Mouse (Mus musculus) liver, postnatal 0 days (tissue): Measurements from ENCODE around the gene Pcnx2. TPM values are rescaled to one million over a fixed set of nuclear protein-coding genes. Genes with fewer than 3 reads are reported as not detected.
A peak's percentile ranks its signal among the peaks of the same experiment; 100 is the strongest.

Experiments
- ATAC-seq: fragments of 200-750 bp; cut with Nextera tagmentation; 2 replicates; pipeline ENCODE4 v1.8.0; 2017; ENCODE audit warnings: mild to moderate bottlenecking, moderate library complexity
- DNase-seq: peaks from one replicate; pipeline ENCODE4 v3.0.0-alpha.2; 2016
- H3K27ac ChIP-seq: fragments of 300-500 bp; sonication (generic); 2 replicates; pipeline ENCODE4 v1.5.1; 2014; ENCODE audit warnings: antibody characterized with exemption, moderate library complexity, mild to moderate bottlenecking, low read depth
- H3K27me3 ChIP-seq: fragments of 300-500 bp; sonication (generic); 2 replicates; pipeline ENCODE4 v1.6.1; 2014; ENCODE audit warnings: low read length, control low read depth, mixed read lengths; ENCODE audit not compliant: insufficient read depth
- H3K36me3 ChIP-seq: fragments of 300-500 bp; sonication (generic); replicated peaks from 2 replicates; pipeline ENCODE4 v1.6.1; 2014; ENCODE audit warnings: mild to moderate bottlenecking, control low read depth, low read length, moderate library complexity, mixed read lengths; ENCODE audit not compliant: insufficient read depth
- H3K4me1 ChIP-seq: fragments of 300-500 bp; sonication (generic); 2 replicates; pipeline ENCODE4 v1.6.1; 2014; ENCODE audit warnings: antibody characterized with exemption, mild to moderate bottlenecking, control low read depth; ENCODE audit not compliant: insufficient read depth
- H3K4me2 ChIP-seq: fragments of 300-500 bp; sonication (generic); 2 replicates; pipeline ENCODE4 v1.6.1; 2014; ENCODE audit warnings: low read depth, mild to moderate bottlenecking, low read length, moderate library complexity, mixed read lengths
- H3K4me3 ChIP-seq: fragments of 300-500 bp; sonication (generic); 2 replicates; pipeline ENCODE4 v1.5.1; 2014; ENCODE audit warnings: low read depth, low read length
- H3K9ac ChIP-seq: fragments of 300-500 bp; sonication (generic); replicated peaks from 2 replicates; pipeline ENCODE4 v1.6.1; 2014; ENCODE audit warnings: mild to moderate bottlenecking, moderate library complexity
- H3K9me3 ChIP-seq: fragments of 300-500 bp; sonication (generic); 2 replicates; pipeline ENCODE4 v1.6.1; 2016; ENCODE audit warnings: mild to moderate bottlenecking, control low read depth, low read length, mixed read lengths
- CTCF ChIP-seq: sonication (generic); IDR thresholded peaks from 2 replicates; pipeline ENCODE4 v1.5.1; 2016; ENCODE audit warnings: antibody characterized with exemption, low read depth
- EP300 ChIP-seq: IDR thresholded peaks from 2 replicates; pipeline ENCODE4 v1.6.1; 2016; ENCODE audit warnings: antibody characterized with exemption, low read depth, mild to moderate bottlenecking
- WGBS: fragments of 180-500 bp; shearing (Covaris S2); extraction: QIAGEN DNeasy Blood & Tissue Kit; methylation state at CpG from one replicate; pipeline ENCODE4 v1.1.7; 2014; ENCODE audit not compliant: insufficient replicate concordance; 5-methylcytosine and 5-hydroxymethylcytosine counted together
- polyA plus RNA-seq: library from polyadenylated mRNA; unstranded; fragments of >200 nt; fragmentation: Nextera tagmentation; extraction: Ambion mirVana; gene quantifications from 2 replicates; pipeline ENCODE4 v1.2.1, GENCODE M21; 2015

Gene Pcnx2
- polyA plus RNA-seq, 1 experiment from 2014 or later, result 0.04 TPM

DNA sequence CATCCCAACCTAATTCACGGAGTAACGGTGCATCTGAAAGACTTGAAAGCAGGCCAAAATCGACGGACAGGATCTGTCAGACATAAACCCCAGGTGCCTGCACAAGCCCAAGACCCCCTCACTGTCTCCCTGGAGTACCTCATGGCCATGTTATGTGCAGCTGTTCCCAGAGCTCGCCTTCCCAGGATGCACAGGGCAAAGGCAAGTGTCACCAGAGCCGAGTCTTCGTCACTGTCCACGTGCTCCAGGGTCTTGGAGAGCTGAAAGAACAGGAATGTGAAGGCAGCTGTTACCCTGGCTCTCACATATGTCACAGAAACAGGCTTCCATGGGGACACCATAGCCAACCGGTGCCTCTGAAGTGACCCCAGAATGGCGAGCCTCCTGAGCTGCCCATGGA, 130.0 kb downstream of the Pcnx2 start:
- no peak overlapping the region for H3K4me3 ChIP-seq
- H3K9me3 ChIP-seq, result no peaks in the 10 kb centered on the region
- 85% methylated on average over 10 of the region's 10 CpGs for WGBS
- H3K4me1 ChIP-seq, result no peaks in the 10 kb centered on the region
- DNase-seq, result no peak
- no peak for ATAC-seq
- no peak overlapping the region for H3K9ac ChIP-seq
- no peak overlapping the region for H3K4me2 ChIP-seq
- no peaks in the 10 kb centered on the region for H3K27me3 ChIP-seq
- H3K36me3 ChIP-seq, result no peaks in the 10 kb centered on the region
- no peak overlapping the region for H3K27ac ChIP-seq
- TF ChIP-seq CTCF, result no peak
- TF ChIP-seq EP300, result no peak

DNA sequence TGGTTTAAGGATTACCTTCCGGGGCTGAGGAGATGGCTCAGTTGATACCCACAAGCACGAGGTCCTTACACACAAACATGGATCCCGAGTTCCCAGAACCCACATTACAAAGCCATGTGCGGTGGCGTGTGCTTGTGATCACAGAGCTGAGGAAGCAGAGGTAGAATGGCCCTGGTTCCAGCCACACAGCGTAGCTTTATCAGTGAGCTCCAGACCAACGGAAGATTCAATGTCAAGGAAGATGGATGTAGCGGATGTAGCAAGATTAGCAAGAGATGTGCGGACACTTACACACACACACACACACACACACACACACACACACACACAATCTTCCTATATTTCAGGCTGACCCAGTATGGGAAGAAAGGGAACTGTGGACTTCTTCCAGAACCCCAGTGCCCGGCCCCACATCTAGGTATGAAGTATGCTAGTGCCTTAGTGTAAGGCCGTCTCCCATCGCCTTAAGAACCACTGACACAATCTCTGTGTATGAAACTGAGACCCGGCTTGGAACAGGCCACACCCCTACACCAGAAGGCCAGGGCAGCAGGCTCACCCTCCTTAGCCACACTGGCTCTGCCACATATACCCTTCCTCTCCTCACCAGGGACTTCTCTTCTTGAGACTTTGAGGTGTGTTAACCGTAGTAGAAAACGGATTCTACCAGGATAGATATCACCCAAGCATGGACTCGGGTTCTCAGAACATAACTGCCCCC, 134.9 kb downstream of the Pcnx2 start:
- H3K4me2 ChIP-seq, result no peak overlapping the region
- no peak for DNase-seq
- no peaks in the 10 kb centered on the region for H3K4me1 ChIP-seq

DNA sequence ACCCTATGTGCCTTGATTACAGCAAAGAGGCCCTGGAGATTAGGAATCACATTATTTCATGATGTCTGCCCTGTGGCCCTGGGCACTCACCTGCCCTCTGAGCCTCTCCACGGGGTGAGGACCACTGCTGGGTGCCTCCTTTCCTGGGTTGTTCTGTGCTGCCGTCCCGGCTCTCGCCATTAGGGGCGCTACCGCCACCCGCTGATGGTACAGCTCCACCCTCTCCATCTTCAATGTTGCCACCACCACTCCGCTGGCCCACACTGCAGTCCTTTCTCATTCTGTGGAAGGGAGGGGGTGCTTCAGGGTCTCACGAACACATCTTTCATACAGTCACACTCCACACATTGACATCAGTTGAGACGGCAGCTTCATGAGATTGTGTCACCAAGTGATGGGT, 139.1 kb downstream of the Pcnx2 start:
- Histone ChIP-seq H3K27ac (no peak overlapping the region), H3K4me3 (no peak overlapping the region), H3K9ac (no peak overlapping the region), H3K36me3 (no peaks in the 10 kb centered on the region), H3K27me3 (no peaks in the 10 kb centered on the region), H3K9me3 (no peaks in the 10 kb centered on the region), H3K4me2 (no peak overlapping the region), H3K4me1 (no peaks in the 10 kb centered on the region)
- no peak for TF ChIP-seq EP300
- peak; percentile 67 for TF ChIP-seq CTCF
- ATAC-seq (no peak), DNase-seq (peak; percentile 49)
- WGBS, result 58% methylated on average over 10 of the region's 10 CpGs

More for the DNA sequence above, 134.9 kb downstream of the Pcnx2 start:
- H3K27ac ChIP-seq, result no peak overlapping the region
- H3K4me3 ChIP-seq, result no peak overlapping the region
- H3K27me3 ChIP-seq, result no peaks in the 10 kb centered on the region
- H3K36me3 ChIP-seq, result no peaks in the 10 kb centered on the region
- ATAC-seq, result peak; percentile 68
- WGBS, result 59% methylated on average over 16 of the region's 16 CpGs
- H3K9ac ChIP-seq, result no peak overlapping the region
- 0 out of 2 replicates have a peak, but pooled peaks have one; percentile 38 for TF ChIP-seq EP300
- TF ChIP-seq CTCF, result no peak
- no peaks in the 10 kb centered on the region for H3K9me3 ChIP-seq

DNA sequence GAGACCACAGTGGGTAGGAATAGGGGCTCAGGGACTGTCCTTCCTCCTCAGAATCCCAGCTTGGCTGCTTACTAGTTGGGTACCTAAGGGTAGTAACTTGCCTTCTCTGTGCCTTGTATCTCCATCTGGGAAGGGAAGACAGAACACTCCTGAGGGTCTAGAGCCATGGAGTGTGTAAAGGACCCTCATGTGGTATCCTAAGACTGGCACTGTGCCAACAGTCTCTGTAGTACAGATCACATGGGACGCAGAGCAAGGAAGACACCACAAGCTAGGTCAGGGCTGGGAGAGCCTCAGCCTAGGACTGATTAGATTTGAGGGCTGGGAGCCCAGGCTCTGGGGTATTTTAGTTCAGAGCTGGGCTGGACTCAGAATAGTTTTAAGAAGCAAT, 141.0 kb downstream of the Pcnx2 start:
- no peak overlapping the region for H3K27ac ChIP-seq
- H3K4me2 ChIP-seq, result no peak overlapping the region
- no peaks in the 10 kb centered on the region for H3K36me3 ChIP-seq
- ATAC-seq (no peak), DNase-seq (no peak)
- no peaks in the 10 kb centered on the region for H3K27me3 ChIP-seq
- TF ChIP-seq CTCF (no peak), EP300 (no peak)
- no peaks in the 10 kb centered on the region for H3K9me3 ChIP-seq
- H3K4me1 ChIP-seq, result no peaks in the 10 kb centered on the region
- 74% methylated on average over 1 of the region's 1 CpGs for WGBS
- H3K9ac ChIP-seq, result no peak overlapping the region
- no peak overlapping the region for H3K4me3 ChIP-seq

DNA sequence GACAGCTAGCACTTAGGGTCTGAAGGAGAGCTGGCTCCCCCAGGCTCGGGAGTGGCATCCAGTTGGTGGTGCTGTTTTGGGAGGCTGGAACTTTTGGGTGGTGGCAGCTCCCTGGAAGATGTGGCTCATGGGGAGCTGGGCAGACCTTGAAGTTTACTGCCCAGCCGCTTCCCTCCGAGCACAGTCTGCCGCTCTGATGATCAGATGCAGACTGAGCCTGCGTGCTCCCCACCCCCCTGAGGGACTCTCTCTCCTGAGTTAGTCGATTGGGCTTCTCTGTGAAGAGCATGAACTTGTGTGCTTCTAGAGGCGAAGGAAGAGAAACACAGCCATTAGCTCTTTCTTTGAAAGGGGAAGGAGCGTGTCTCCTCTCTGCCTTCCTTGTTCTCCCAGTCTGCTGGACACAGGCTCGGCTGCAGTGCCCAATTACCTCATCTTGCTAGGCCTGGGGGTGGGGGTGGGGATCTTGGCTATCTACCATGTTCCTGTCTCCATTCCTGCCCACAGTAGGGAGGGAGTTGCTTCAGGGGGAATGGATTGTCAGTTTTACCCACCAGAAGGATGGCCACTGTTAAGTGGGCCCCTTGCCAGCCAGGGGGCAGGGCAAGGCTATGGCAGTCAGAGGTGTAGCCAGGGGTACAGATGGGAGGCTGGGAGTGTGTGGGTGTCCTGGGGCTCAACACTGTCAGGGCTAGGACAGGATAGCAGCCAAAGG, 141.6 kb downstream of the Pcnx2 start:
- no peak for TF ChIP-seq CTCF
- no peak for TF ChIP-seq EP300
- Histone ChIP-seq H3K27me3 (no peaks in the 10 kb centered on the region), H3K4me1 (no peaks in the 10 kb centered on the region), H3K9ac (no peak overlapping the region), H3K4me3 (no peak overlapping the region), H3K27ac (no peak overlapping the region), H3K4me2 (no peak overlapping the region), H3K9me3 (no peaks in the 10 kb centered on the region), H3K36me3 (no peaks in the 10 kb centered on the region)
- ATAC-seq (peak; percentile 25; the same call in 1 of the 2 replicates), DNase-seq (no peak)
- WGBS, result 53% methylated on average over 9 of the region's 9 CpGs

DNA sequence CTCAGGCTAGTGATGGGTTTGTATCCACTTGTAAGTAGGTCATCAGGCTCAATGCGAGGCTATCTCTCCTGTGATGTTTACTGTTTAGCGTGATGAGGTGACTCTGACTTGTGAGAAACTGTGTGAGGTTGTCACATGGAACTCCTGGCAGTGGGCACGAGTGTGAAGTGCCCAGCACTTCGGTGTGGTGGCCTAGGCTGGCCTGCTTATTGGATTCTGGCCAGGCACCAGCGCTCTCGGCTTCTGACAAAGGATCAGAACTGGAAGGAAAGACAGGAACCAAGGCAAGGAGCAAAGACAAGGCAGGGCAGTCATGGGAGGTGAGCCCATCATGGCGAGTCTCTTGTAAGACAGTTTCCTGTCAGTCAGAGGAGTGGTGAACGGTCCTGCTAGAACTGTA, 142.2 kb downstream of the Pcnx2 start:
- Histone ChIP-seq H3K27ac (no peak overlapping the region), H3K36me3 (no peaks in the 10 kb centered on the region), H3K4me2 (no peak overlapping the region), H3K9me3 (no peaks in the 10 kb centered on the region), H3K27me3 (no peaks in the 10 kb centered on the region), H3K4me1 (no peaks in the 10 kb centered on the region), H3K9ac (no peak overlapping the region), H3K4me3 (no peak overlapping the region)
- 69% methylated on average over 8 of the region's 8 CpGs for WGBS
- DNase-seq (no peak), ATAC-seq (no peak)
- TF ChIP-seq EP300, result no peak
- no peak for TF ChIP-seq CTCF
